Mouse (Mus musculus) layer of hippocampus, adult 11-12 months (tissue): ENCODE measurements around the gene Serpina12.

Source experiments
- DNase-seq: peaks from one replicate; pipeline ENCODE4 v3.0.0; 2022; ENCODE audit warnings: low spot score

The Serpina12 gene

DNA sequence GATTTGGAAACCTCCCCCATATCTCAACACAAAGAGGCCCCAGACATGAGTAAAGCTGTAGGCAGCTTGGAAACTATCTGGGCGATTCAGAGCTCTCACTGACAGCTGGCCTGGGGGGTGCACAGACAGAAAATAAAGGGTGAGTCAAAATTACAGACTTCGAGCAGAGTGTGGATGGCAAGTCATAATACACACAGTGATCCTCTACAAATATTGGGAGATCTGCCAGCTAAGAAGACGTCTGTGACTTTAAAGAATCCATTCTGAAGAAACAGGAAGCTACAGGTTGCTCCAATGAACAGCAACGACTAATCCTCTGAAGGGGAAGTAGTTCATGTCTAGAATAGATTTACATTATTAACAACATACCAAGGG, 41.0 kb downstream of the Serpina12 start:
- DNase-seq: peak; percentile 55

DNA sequence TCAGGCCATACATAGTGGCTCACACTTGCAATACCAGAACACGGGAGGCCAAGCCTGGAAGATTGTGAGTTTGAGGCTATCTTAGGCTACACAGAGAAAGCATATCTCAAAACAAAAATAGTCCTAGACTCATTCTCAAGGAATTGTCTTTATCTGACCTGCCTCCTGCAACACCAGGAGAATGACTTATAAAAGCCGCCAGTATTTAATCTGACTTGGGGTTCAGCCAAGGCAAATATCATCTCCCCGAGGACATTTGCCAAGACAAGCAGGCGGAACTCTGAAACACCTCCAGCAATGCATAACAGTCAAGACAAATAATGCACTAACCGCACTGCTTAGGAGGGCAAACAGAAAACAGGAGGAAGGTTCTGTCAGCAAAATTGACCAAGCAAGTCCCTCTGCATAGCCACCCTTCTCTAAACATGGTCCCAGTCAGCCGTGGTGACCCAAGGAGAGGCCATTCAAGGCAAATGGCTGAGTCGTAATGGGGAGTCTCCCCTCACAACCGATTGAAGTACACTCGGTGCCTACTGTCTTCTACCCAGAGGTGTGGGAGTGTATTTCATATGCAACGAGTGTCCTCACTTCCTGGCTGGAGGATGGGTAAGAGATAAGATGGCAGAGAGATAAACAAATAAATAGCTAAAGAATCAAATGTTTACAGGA, 41.5 kb downstream of the Serpina12 start:
- no peak for DNase-seq

DNA sequence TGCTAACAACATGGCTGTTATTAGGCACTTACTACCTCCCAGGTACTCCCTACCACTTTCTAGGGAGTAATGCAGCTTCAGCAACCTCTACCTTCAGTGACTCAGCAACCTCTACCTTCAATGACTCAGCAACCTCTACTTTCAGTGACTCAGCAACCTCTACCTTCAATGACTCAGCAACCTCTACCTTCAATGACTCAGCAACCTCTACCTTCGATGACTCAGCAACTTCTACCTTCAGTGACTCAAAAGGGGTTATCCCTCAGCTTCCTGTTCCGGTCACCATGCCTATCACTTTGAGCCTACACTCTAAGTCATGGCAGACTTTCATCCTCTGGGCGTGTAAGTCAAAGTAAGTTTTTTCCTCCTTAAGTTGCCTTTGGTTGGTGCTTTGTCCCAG, 43.6 kb downstream of the Serpina12 start:
- no peak for DNase-seq

DNA sequence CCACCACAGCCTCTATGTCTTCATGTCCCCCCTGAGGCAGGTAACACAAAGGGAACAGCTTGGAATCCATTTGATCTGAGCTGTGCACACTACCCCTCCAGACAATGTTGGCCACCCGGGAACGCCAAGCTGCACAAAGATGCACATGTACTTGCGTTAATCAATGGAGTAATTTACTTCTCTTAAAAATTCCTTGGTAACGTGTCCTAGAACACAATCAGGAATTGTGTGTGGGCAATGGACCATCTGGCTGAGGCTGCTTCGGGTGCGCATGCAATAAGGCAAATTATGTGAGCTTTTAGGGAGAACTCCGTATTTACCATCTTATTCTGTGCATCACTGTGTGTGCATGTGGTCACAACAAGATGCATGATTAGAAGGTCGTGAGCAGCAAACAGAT, 44.6 kb downstream of the Serpina12 start:
- peak; percentile 64 for DNase-seq

DNA sequence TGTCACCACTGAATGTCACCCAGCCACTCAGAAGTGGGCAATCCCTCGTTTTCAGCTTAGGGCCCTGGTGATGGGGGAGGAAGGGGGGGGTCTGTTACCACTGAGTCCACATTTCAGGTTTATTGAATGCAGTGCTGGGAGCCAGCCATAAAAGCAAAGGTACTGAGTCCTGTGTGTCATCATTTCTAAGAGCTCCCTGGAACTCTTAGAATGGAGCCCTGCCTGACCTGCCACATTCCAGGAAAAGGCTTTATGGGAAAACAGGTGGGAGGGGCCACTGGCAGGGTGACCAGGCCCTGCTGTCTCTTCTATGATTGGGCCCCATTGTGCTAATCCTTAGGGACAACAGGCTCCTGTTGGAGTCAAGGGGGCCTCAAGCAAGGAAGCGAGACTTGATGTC, 47.7 kb downstream of the Serpina12 start:
- no peak for DNase-seq

DNA sequence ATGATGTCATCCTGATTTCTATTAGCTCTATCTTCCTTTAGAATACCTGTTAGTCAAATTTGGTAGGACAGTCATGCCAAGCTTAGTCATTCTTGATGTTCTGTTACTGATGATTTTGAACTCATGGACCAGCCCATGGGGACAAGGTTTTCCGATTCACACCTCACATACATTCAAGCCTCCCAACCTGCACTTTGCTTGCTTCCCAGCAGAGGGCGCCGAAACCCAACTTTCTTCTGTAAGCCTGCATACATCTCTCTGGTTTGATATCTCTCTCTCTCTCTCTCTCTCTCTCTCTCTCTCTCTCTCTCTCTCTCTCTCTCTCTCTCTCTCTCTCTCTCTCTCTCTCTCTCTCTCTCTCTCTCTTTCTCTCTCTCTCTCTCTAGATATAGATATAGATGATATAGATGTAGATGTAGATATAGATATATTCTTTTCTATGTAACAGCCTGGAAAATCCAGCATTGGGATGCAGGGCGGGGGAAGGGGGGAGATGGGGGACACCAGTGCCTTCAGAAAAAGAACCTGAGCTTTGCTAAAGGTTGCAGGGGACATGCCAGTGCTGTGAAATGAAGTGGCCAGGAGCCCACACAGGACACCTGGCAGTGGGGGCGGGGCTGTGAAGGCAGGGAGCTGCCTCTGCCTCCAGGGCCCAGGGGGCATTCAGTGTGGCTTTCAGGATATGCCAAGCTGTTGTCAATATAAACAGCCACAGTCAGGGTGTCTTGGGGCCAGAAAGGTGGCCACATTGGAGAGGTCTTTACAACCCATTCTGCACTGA, 48.8 kb downstream of the Serpina12 start:
- DNase-seq: peak; percentile 86

DNA sequence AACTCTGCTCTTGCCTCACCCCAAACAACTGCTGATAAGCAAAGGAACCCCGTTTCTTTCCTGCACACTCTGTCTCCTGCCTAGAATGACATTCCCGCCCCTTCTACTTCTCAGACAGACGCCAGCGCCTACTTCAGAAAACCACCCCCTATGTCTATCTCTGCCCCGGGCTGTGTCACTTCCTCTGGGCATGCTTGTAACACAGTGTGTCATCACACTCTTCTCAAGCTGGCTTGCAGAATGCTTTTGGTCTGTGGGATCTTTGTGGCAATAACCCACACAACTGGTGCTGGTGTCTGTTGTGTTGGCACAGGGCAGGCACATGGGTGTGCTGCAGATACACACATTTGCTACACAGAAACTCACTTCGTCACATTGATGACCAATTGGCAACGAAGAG, 51.3 kb downstream of the Serpina12 start:
- peak; percentile 30 for DNase-seq

DNA sequence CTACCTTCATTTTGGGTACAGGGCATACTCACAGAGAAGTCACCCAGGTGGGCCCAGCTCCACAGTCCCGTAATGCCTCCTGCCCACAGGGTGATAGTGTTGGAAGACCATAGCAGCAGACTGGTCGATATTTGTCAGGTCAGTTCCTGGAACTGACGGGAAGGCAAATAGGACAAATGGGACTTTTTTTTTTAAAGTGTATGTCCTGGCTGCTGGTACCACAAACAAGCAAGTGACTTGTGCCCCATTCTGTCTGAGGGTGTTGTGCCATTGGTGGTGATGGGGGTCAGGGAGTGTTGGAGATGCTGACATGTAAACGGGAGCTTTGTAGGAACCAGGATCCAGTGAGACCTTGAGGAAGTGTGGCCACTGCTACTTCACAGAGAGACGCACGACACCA, 54.4 kb downstream of the Serpina12 start, which contains the start of gene Serpina11:
TSS of gene Serpina11 (minus strand) at position 101 of the 400 bp plus-strand sequence.
- no peak for DNase-seq

DNA sequence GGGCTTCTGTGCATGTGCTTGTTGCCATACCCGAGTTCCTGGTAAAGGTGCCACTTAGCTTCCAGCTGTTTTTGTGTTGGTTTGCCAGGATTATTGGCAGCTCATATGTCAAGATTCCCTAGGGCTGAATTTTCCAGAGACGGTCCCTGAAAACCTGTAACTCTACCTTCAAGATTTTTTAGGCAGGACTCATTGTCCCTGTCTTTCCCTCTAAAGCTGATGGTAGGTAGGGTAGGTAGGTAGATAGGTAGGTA, 54.8 kb downstream of the Serpina12 start:
- DNase-seq: no peak

DNA sequence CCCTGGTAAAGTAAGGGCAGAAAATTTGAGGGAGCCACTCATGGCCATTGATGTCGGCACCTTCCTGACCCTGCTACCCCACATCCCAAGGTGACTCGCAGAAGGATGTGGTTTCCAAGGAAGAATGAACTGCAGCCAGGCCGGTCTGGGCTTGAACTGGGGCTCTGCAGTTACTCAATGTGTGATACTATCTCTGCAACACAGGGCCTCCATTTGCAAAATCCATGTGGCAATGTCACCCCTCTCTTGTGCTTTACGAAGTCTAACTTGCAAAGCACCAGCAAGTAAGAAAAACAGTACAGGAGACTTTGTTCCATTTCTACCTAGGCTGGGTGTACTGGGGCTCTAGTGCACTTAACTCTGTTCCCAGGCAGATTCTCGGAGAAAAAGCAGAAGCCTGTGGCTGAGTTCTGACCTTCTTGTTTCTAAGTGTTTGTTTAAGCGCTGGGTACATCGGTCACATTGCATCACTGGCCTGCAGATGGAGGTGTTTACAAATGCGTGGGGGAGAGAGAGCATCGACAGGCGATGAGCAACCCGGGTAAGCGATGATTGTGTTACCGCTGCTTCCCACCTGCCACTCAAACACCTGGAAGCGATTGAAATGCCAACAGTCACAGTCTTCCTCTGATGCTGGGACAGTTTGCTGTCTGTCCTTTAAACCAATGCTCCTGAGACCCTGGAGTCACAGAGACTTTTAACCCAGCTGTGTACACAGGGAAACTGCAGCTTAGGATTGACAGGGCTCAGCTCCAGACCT, 55.3 kb downstream of the Serpina12 start:
- no peak for DNase-seq

DNA sequence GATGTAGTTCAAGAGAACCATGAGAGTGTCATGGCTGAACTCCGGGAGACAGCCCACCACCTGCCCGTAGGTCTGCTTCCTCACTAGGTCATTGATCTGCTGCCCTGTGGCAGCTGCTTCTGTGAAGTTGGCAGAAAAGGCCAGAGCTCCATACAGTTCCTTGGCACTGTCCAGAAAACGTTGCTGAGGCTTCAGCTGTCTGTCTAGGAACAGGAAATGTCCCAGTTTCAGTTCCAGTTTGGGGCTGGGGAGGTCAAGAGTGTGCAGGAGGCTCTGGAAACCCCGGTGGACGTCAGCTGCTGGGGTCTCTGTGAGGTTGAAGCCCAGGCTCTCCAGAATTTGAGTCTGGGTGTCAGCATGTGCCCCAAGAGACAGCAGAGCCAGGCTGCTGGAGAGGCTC, 58.4 kb downstream of the Serpina12 start:
- no peak for DNase-seq

DNA sequence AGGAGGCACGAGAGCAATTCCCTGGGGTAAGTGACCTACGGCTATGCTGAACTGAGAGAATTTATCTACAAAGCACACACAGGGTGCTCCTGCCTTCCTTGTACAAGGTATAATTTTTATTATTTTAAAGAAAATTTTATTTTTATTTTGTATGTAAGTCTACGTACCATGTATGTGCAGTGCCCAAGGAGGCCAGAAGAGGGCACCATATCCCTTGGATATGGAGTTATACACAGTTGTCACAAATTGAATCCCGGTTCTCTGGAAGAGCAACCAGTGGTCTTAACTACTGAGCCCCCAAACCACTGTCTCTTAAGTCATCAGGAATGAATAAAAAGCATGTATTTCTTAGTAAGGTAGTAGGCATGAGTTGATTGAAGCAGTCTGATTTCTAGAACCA, 59.3 kb downstream of the Serpina12 start:
- DNase-seq: peak; percentile 75

DNA sequence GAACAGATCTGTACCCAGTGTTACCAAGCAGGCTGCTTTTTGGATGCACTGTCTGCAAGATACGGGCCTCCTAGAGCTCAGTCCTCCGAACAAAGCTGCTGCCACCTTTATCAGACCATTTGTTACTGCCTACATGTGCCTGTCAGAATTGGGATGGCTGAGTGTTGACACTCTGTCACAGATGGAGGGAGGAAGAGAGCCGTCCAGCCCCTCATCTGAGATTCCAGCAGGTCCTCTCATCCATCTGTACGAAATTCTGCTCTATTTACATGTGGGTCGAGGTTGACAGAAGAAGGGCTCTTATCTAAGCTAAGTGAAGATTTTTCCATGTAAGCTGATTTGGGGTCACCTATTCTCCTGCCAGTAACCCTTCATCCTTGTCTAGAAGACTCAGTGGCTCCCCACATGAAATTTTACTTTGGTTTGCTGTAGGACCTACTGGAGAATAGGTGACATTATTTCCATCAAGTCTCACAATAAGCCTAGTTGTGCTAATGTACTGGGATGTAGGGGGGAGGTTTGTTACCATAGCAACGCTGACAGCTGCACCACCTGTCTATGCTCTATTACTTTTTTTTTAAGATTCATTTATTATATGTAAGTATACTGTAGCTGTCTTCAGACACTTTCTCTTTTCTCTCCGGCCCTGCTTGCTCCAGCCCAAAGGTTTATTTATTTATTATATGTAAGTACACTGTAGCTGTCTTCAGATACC, 62.4 kb downstream of the Serpina12 start:
- DNase-seq: peak; percentile 29
